Mouse (Mus musculus) liver, adult 2 months (tissue): ENCODE measurements around the gene Tmem63c.

Experiments
- CTCF ChIP-seq: fragments of 200-500 bp; IDR thresholded peaks from 2 replicates; pipeline ENCODE4 v1.5.1; 2011; ENCODE audit warnings: low read depth, low read length, control low read depth
- POLR2A ChIP-seq: fragments of 200-500 bp; IDR thresholded peaks from 2 replicates; pipeline ENCODE4 v1.6.1; 2011; ENCODE audit warnings: low read length, control low read depth; ENCODE audit not compliant: insufficient read depth; ENCODE audit errors: extremely low read depth

- no peak for TF ChIP-seq CTCF
- no peak for TF ChIP-seq POLR2A
These were observed 117.6 kb downstream of the Tmem63c start for GRCm38 (mm10) chr12:87138768-87139167.
